Comparison of ENCODE assay signal across 31 mouse cellular contexts in the genomic region with DNA sequence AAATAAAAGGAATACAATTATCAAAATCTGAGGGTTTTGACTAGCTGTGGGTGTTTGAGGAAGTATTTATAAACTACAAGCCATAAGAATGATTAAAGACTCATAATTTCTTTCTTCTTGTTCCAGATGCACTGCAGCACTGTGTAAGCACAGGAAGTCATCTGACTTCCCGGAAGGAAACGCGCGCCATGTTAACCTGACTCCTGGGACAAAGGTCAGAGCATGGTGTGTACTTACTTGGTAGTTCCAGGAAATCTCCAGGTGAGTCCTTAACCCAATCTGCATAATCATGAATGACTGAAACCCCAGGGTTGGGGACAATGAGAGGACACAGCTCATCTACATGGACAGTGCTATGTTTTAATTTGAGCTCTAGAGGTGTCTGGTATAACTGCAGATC. TPM values are rescaled to one million over a fixed set of nuclear protein-coding genes. Genes with fewer than 3 reads are reported as not detected.
DNase-seq lines count a peak whose midpoint lies in the region; ATAC-seq and TF ChIP-seq lines count a peak whose summit lies in the region.
"Had no signal": no experiment of that assay in that cellular context is flagged by ENCODE, and none has a peak within 500 bp of the region (broad histone marks: within the 10 kb centered on the region; RNA-seq: fewer than 3 reads in every experiment).

No protein-coding gene starts in this region.

- no peaks in the 10 kb centered on the region for H3K4me1 ChIP-seq in kidney, embryonic 15.5 days
- H3K4me1 ChIP-seq: embryonic facial prominence, embryonic 10.5 days; forebrain, embryonic 12.5 days; heart, embryonic 10.5 days; hindbrain, embryonic 12.5 days; limb, embryonic 15.5 days; megakaryocyte, embryonic 14.5 days; midbrain, embryonic 15.5 days; stomach, embryonic 15.5 days had no signal

- intact Hi-C loops in gastrocnemius, adult 2 months (cut with DNase I), result no loop called here

- H3K9me3 ChIP-seq in kidney, embryonic 15.5 days (replicated peaks), result no peaks in the 10 kb centered on the region
- H3K9me3 ChIP-seq: embryonic facial prominence, embryonic 10.5 days; forebrain, embryonic 12.5 days; G1E; heart, embryonic 10.5 days; hindbrain, embryonic 12.5 days; limb, embryonic 15.5 days; megakaryocyte, embryonic 14.5 days; midbrain, embryonic 15.5 days; stomach, embryonic 15.5 days had no signal

- H3K27me3 ChIP-seq in kidney, embryonic 15.5 days, result no peaks in the 10 kb centered on the region
- H3K27me3 ChIP-seq: forebrain, embryonic 12.5 days; hindbrain, embryonic 12.5 days; limb, embryonic 15.5 days; megakaryocyte, embryonic 14.5 days; midbrain, embryonic 15.5 days; stomach, embryonic 15.5 days had no signal

- H3K9ac ChIP-seq in kidney, embryonic 15.5 days, result no peak overlapping the region
- H3K9ac ChIP-seq: forebrain, embryonic 12.5 days; hindbrain, embryonic 12.5 days; limb, embryonic 15.5 days; liver, postnatal 0 days; midbrain, embryonic 15.5 days; stomach, embryonic 15.5 days had no signal

- no peak overlapping the region for H3K4me2 ChIP-seq in kidney, embryonic 15.5 days
- H3K4me2 ChIP-seq: forebrain, embryonic 12.5 days; hindbrain, embryonic 12.5 days; limb, embryonic 15.5 days; midbrain, embryonic 15.5 days; stomach, embryonic 15.5 days had no signal

- H3K4me3 ChIP-seq in gastrocnemius, adult 2 months, result no peak overlapping the region
- H3K4me3 ChIP-seq in kidney, embryonic 15.5 days (replicated peaks), result no peak overlapping the region
- H3K4me3 ChIP-seq: embryonic facial prominence, embryonic 10.5 days; forebrain, embryonic 12.5 days; heart, embryonic 10.5 days; hindbrain, embryonic 12.5 days; layer of hippocampus, adult 2 months; limb, embryonic 15.5 days; megakaryocyte, embryonic 14.5 days; midbrain, embryonic 15.5 days; myocyte; stomach, embryonic 15.5 days had no signal

- ATAC-seq in kidney, embryonic 15.5 days (replicated peaks; ENCODE audit: low FRiP score), result no peak
- ATAC-seq: CD4-positive, CD25-positive, alpha-beta regulatory T cell, adult 4 months; inflammation-experienced regulatory T-cells, adult 6 months; liver, postnatal 0 days; midbrain, embryonic 15.5 days had no signal

- peaks cover 89% of the 10 kb centered on the region for H3K36me3 ChIP-seq in kidney, embryonic 15.5 days

- peak overlapping the region; percentile 50 for H3K27ac ChIP-seq in gastrocnemius, adult 2 months
- H3K27ac ChIP-seq in kidney, embryonic 15.5 days, result no peak overlapping the region
- H3K27ac ChIP-seq: embryonic facial prominence, embryonic 10.5 days; forebrain, embryonic 12.5 days; heart, embryonic 10.5 days; hindbrain, embryonic 12.5 days; layer of hippocampus, adult 2 months; limb, embryonic 15.5 days; midbrain, embryonic 15.5 days; stomach, embryonic 15.5 days had no signal

- TF ChIP-seq CTCF in gastrocnemius, adult 2 months (IDR thresholded peaks at IDR 0.05), result no peak

- WGBS in kidney, embryonic 15.5 days, result 81% methylated on average over 4 of the region's 4 CpGs

- no peak for DNase-seq in gastrocnemius, adult 2 months
- no peak for DNase-seq in gastrocnemius, adult 8-10 months (ENCODE audit: low spot score in 2 of 2)
- DNase-seq in kidney, postnatal 10 days, result peak; percentile 31
- DNase-seq in kidney, postnatal 36 days, result peak; percentile 32 to 51
- DNase-seq in lung, postnatal 4 days, result peak; percentile 18 to 42
- DNase-seq in embryo, embryonic 9.5 days (ENCODE audit: extremely low spot score), result no peak
- DNase-seq in layer of hippocampus, adult 9-11 months, result no peak
- DNase-seq: cerebellum, adult 2 months; gastrocnemius, postnatal 25 days; liver, postnatal 0 days; right cerebral cortex, postnatal 14 days; spleen, adult 18-20 months; thymus, adult 2 months had no signal

RNA-seq across cellular contexts. Expression of a gene that starts 15.8 kb away (rescaled TPM):
- not detected for total RNA-seq in gastrocnemius, adult 2 months (2021)
- not detected for total RNA-seq in gastrocnemius, adult 8-10 months (2022)
- polyA plus RNA-seq in kidney, embryonic 15.5 days (2015; fragmentation: Nextera tagmentation; extraction: Ambion mirVana), result not detected in 2 replicates
- total RNA-seq: adrenal gland, postnatal 4 days; gastrocnemius, postnatal 25 days had no signal
- polyA plus RNA-seq: CD4-positive, CD25-positive, alpha-beta regulatory T cell, adult 4 months; embryonic facial prominence, embryonic 10.5 days; forebrain, embryonic 12.5 days; G1E; hindbrain, embryonic 12.5 days; inflammation-experienced regulatory T-cells, adult 6 months; limb, embryonic 15.5 days; liver, postnatal 0 days; midbrain, embryonic 15.5 days; stomach, embryonic 15.5 days had no signal

RNA-seq across cellular contexts. Expression of a gene that starts 23.1 kb away (rescaled TPM):
- 10 to 100 TPM; 18.3 to 30.4 TPM for total RNA-seq in gastrocnemius, adult 2 months (2021)
- total RNA-seq in gastrocnemius, adult 8-10 months (2022), result 10 to 100 TPM; 20.6 to 32.3 (median 29.4) TPM
- 1.6 and 2.1 TPM in 2 replicates for polyA plus RNA-seq in kidney, embryonic 15.5 days (2015; fragmentation: Nextera tagmentation; extraction: Ambion mirVana)
- total RNA-seq: layer of hippocampus, adult 2 months; left cerebral cortex, postnatal 36 days had no signal
- polyA plus RNA-seq: cerebellum, adult 2 months; G1E had no signal

RNA-seq across cellular contexts. Expression of a gene that starts 30.9 kb away (rescaled TPM):
- total RNA-seq in gastrocnemius, adult 2 months (2021), result 100 to 1,000 TPM; 480 to 491 TPM
- total RNA-seq in gastrocnemius, adult 8-10 months (2022), result 100 to 1,000 TPM; 502 to 604 (median 539) TPM
- 2.4 and 3.4 TPM in 2 replicates for polyA plus RNA-seq in kidney, embryonic 15.5 days (2015; fragmentation: Nextera tagmentation; extraction: Ambion mirVana)
- total RNA-seq: layer of hippocampus, adult 2 months; left cerebral cortex, postnatal 36 days had no signal
- polyA plus RNA-seq: CD4-positive, CD25-positive, alpha-beta regulatory T cell, adult 4 months; cerebellum, adult 2 months; G1E; inflammation-experienced regulatory T-cells, adult 6 months had no signal

RNA-seq across cellular contexts. Expression of a gene that starts 49.5 kb away (rescaled TPM):
- 1 to 10 TPM in 1 of 2 experiments, under 1 TPM in 1; 0.10 to 1.3 TPM for total RNA-seq in gastrocnemius, adult 2 months (2021)
- total RNA-seq in gastrocnemius, adult 8-10 months (2022), result under 1 TPM in 2 of 4 experiments, not detected in 2; 0.21 to 0.56 TPM
- not detected in 2 replicates for polyA plus RNA-seq in kidney, embryonic 15.5 days (2015; fragmentation: Nextera tagmentation; extraction: Ambion mirVana)
- polyA plus RNA-seq: CD4-positive, CD25-positive, alpha-beta regulatory T cell, adult 4 months; forebrain, embryonic 12.5 days; G1E; heart, embryonic 10.5 days; heart, postnatal 0 days; limb, embryonic 15.5 days; liver, postnatal 0 days; midbrain, embryonic 15.5 days; myocyte; neural tube, embryonic 14.5 days; stomach, embryonic 15.5 days had no signal

Comparison
In these comparisons a context has a peak if more than half of its experiments do, and no peak if none do; other contexts are left out.
1. DNase-seq: peak in kidney, postnatal 10 days (single experiment), kidney, postnatal 36 days (2 of 2) and lung, postnatal 4 days (2 of 2); none in gastrocnemius, adult 2 months (single experiment), gastrocnemius, adult 8-10 months (0 of 2), embryo, embryonic 9.5 days (single experiment) and layer of hippocampus, adult 9-11 months (single experiment).